Mouse (Mus musculus) T-helper 17 cell (primary cell): ENCODE data around the gene Chid1.

Experiments used
- in situ Hi-C, 2 experiments: fragments of 300-600 bp; cut with MboI, MseI; formaldehyde crosslinking; loops; 1 replicate in 1 of 2; 2 replicates in 1 of 2; pipeline ENCODE4 v1.15.1; 2025; ENCODE audit warnings: high pct_unique_total_duplicates in 2 of 2

Chid1 gene

GRCm38 (mm10) chr7:141559726-141560325, 20.2 kb upstream of the Chid1 start:
- in situ Hi-C loops, result no loop called here

GRCm38 (mm10) chr7:141558946-141559345, 19.3 kb upstream of the Chid1 start:
- in situ Hi-C loops, result no loop called here

- in situ Hi-C loops, result no loop called here
Observed at GRCm38 (mm10) chr7:141558329-141558776, 18.7 kb upstream of the Chid1 start.

DNA sequence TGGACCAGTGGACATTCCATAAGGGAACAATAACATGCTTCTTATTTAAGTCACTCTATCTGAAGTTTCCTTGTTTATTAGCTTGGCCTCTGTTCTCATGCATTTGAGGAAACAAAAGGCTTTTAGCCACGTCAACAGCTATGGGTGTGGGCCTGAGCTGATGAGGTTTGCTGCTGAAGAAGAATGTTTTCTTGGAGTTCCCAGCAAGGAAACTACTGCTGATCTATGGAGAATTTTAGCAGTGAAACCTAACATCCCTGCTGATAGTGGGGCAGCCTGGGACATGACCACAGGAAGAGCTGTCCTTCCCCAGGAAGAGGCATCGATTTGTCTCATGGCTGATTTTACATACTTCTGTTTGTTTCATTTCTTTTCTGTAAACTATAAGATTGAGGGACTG, 10.8 kb upstream of the Chid1 start:
- in situ Hi-C loops, result no loop called here

DNA sequence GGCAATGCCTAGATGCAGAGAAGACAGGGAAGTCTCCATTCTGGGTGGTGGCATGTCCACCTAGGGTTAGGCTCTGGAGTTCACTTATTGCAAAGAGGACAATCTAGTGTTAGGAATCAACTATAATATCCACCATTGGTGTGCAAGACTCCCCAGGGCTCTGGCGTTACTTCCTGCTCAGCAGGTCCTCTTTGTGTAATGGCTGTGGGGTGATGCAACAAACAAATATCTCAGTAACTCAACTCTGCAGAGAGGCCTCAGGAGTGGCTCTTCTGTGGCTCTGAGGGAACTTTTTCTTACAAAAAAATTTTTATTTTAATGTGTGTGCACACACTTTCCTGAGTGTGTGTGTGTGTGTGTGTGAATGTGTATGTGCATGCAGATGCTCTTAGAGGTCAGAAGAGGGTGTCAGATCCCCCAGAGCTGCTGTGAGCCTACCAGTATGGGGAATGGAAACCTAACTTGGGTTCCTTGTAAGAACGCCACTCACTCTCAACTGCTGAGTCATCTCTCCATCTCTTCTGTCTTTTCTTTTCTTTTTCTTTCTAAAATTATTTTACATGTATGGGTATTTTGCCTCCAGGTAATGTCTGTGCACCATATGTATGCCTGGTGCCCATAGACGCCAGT, 9.9 kb upstream of the Chid1 start:
- in situ Hi-C loops, result no loop called here

DNA sequence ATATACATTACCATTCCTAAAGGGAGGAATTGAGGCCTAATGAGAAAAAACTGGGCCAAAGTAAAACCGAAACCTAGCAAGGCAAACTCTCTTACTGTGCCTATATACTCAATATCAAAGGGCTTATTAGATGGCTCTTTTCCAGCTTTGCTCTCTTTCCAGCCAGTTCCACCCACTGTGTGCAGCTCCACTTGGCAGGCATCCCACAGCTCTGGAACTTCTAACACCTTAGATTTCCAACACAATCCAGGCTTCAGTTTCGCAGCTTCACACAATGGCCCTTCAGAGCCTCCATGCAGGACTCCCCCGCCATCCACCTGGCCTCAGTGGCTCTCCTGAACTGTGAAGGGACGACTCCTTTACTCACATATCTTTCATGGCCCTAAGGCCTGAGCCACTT, 5.0 kb upstream of the Chid1 start:
- in situ Hi-C loops, result no loop called here

DNA sequence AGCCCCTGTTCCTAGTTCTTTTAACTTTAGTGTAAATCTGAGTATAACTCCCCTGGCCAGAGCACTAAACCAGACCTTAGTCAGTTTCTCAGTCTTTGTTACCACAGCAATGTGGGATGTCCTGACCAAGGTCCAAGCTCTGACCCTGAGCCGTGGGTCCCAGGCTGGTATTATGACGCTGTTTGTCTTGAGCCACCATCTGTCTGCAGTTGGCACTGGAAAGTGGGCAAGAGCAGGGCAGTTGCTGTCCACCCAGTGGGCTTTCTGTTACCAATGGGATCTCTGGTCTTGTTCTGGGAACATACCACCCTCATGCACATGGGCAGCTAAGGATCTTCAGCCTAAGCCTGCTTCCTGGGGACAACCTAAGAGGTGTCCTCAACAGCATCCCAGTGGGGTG, 2.9 kb upstream of the Chid1 start:
- in situ Hi-C loops, result no loop called here

GRCm38 (mm10) chr7:141541681-141542080, 2.0 kb upstream of the Chid1 start:
- in situ Hi-C loops, result no loop called here

- in situ Hi-C loops, result no loop called here
Observed at GRCm38 (mm10) chr7:141540312-141541081, 840 bp upstream of the Chid1 start.

- in situ Hi-C loops, result no loop called here
Observed at GRCm38 (mm10) chr7:141538852-141539555, 653 bp downstream of the Chid1 start.

DNA sequence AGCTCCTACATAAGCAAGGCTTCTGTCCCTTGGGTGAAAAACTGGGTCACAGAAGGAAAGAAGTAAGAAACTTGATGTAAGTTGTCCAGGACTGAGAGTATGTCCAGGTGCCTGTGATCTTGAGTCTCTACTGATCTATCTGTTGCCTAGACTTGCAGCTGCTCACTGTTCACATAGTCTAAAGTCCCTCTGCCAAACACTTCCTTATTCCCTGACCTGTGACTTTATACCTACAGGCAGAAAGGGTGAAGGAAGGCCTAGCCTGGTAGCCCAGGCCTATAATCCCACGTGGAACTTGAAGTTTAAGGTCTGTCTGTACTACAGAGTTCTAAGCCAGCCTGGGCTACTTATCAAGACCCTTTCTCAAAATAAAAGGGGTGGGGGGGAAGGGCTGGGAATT, 4.1 kb downstream of the Chid1 start:
- in situ Hi-C loops, result no loop called here

GRCm38 (mm10) chr7:141525580-141525925, 14.1 kb downstream of the Chid1 start:
- in situ Hi-C loops, result loop anchor here in 1 of 2 experiments (5.0 kb wide), 1 partner anchor 38 kb away; no protein-coding TSS in a partner anchor

- in situ Hi-C loops, result loop anchor here (5.0 kb wide), 1 partner anchor 38 kb away; no protein-coding TSS in a partner anchor
Observed at GRCm38 (mm10) chr7:141524760-141525579, 14.7 kb downstream of the Chid1 start.

- in situ Hi-C loops, result loop anchor here in 1 of 2 experiments (5.0 kb wide), 1 partner anchor 37 kb away; no protein-coding TSS in a partner anchor
Observed at GRCm38 (mm10) chr7:141524271-141524670, 15.4 kb downstream of the Chid1 start.

DNA sequence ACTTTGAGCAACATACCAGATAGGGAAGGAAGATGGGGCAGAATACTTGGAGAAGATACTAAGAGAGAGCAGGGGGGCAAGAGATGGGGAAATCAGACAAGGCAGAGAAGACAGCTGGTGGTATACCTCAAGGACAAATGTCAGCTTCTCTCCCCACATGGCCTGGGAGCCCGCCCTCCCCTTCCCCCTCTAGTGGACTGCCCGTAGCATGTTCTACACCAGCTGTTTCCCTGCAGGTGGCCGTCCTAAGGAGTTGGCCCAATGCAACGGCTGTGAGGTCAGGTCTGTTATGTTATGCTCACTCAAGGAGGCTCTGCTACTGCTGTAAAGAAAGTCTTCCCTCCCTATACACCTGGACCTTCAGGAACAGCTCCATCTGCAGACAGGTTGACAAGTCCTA, 16.6 kb downstream of the Chid1 start:
- in situ Hi-C loops, result loop anchor here in 1 of 2 experiments (5.0 kb wide), 1 partner anchor 36 kb away; no protein-coding TSS in a partner anchor

GRCm38 (mm10) chr7:141519795-141520194, 19.9 kb downstream of the Chid1 start:
- in situ Hi-C loops, result loop anchor here in 1 of 2 experiments (5.0 kb wide), 1 partner anchor 32 kb away; no protein-coding TSS in a partner anchor

- in situ Hi-C loops, result no loop called here
Observed at GRCm38 (mm10) chr7:141518926-141519325, 20.7 kb downstream of the Chid1 start.

DNA sequence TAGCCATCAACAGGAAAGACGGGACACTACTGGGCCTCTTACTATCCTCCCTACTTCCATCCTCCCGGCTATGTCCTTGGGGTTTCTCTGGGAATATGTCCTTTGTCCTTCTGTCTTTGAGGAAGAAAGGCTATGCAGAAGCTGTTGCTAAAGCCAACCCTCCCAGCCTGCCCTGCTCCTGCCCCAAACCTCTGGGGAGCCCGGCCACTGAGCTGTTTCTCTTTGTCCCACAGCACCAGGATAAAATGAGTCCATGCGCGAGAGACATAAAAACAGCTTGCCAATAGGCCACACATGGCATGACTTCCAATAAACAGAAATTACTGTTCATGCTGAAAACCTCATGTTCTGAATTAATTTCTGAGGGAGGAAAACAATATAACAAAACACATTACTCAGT, 21.4 kb downstream of the Chid1 start:
- in situ Hi-C loops, result no loop called here

GRCm38 (mm10) chr7:141517638-141518037, 22.0 kb downstream of the Chid1 start:
- in situ Hi-C loops, result no loop called here

- in situ Hi-C loops, result no loop called here
Observed at GRCm38 (mm10) chr7:141510681-141511191, 28.9 kb downstream of the Chid1 start.

- in situ Hi-C loops, result no loop called here
Observed at GRCm38 (mm10) chr7:141510196-141510595, 29.5 kb downstream of the Chid1 start.
